Mouse (Mus musculus) right cerebral cortex, postnatal 10 days (tissue): Measurements from ENCODE around the gene Cgas.

Experiments used
- DNase-seq, 2 experiments: peaks; one replicate each; pipeline ENCODE4 v3.0.0; 2021; ENCODE audit warnings: low spot score in 2 of 2

The Cgas gene

DNA sequence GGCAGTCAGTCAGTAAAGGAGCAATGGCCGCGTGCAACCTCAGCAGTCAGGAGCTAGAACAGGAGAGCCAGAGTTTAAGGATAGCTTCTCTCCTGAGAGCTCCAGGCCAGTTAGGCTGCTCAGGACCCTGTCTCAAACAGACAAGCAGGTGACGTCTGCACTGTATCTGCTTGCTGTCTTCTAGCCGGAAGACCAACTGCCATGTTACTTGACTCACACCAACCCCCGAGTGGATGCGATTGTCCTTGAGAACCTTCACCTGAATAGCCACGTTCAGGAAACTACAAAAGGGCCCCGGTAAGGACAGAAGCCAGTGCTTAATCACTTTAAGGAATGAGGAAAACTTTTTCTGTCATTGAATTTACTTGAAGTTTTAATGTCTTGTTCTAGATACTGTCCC is 14.0 kb upstream of the Cgas start:
- DNase-seq: no peak

DNA sequence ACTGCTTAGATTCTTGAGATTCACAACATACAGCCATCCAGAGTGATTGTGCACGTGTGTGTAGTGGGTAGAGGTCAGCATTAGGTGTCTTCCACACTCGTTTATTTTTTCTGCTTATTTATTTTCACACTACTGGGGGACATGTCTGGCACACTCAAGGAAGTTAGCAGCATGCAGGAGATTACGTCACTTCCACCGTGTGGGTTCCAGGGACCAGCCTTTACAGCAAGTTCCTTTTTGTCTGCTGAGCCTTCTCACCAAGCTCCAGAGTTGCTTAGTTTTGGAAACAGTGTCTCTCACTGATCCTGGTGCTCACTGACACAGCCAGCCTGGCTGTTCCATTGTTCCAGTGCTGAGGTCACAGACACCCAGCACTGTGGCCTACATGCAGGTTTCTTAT is 8.3 kb upstream of the Cgas start:
- peak in 1 of 2 experiments; percentile 51 for DNase-seq

DNA sequence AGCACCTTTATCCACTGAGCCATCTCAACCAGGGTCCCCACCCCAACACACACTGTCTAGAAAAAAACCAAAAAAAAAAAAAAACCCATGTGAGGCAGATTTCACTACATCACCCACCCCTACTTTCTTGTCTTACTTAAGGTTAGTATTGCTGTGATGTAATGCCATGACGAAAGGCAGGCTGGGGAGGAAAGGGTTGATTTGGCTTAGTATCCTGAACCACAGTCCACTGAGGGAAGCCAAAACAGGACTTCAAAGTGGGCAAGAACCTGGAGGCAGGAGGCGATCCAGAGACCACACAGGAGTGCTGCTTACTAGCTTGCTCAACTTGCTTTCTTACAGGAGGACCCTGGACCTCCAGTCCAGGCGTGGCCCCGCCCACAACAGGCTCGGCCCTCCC is 7.4 kb upstream of the Cgas start:
- DNase-seq: no peak

DNA sequence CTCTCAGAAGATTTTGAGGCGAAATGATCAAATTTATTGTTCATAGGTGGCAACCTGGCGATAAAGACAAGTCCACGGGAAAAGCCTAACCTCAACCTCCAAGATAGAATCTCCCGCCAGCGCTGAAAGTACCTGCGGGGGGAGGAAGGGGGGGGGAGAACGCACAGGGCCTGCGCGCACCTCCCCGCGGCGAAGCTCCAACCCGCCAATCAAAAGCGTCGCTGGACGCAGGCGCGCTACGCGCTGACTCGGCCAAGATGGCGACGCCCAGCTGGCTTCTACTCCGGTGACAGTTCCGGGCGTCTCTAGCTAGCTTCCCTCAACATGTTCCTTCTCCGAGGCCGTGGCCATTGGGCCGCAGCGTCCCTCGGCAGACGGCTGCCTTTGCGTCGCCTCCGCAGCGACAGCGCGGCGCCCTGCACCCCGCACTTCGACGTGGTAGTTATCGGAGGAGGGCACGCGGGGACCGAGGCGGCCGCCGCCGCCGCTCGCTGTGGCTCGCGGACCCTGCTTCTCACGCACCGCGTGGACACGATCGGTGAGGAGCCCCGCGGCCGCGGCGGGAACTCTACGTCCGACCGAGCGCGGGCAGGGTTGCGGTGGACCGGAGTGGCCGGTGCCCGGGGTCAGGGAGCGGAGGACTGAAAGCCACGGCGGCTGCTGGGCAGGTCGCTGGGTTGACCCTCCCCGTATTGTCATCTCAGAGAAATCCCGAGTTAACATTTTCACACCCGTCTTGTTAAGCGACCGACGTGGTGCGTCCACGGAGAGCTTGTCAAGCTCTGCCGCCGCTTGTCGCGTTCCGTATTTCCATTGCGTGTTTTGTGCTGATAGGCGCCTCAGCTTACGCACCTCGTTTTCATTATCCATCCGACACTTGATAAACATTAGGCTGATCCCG is 5.2 kb upstream of the Cgas start, which contains the start of the genes Mto1 and Gm17324:
Gene Mto1 (plus strand): TSS at position 236 of the 901 bp plus-strand sequence.
Gene Gm17324 (minus strand): TSS at position 814 of the 901 bp plus-strand sequence.
- DNase-seq: peak; percentile 92 to 94

DNA sequence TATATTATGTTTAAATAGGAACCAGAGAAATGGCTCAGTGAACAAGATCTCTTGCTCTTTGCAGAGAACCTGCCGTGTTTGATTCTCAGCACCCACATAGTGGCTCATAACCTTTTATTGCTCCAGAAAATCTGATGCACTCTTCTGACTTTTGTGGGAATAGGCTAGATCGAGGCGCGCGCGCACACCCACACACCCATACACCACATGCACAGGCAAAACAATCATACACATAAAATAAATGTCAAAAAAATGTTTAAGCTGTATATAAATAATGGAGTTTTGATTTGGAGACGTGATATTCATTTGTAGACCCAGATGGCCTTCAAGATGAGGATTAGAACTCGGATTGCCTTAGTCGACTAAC is 4.6 kb upstream of the Cgas start:
- DNase-seq: no peak

DNA sequence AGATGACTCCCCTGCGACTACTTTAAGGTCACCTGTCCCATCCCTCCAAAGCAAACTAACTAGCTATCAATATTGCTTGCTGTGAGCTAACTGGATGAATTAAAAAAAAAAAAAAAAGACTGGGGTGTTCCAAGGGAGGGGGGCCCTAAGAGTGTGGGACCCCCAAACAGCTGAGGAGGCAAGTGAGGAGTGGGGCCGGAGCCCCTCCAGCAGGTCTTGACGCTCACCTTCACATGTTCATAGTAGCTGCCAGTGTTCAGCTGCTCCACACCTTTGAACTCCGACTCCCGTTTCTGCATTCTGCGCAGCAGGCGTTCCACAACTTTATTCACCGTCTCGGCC is 829 bp downstream of the Cgas start:
- DNase-seq: no peak

DNA sequence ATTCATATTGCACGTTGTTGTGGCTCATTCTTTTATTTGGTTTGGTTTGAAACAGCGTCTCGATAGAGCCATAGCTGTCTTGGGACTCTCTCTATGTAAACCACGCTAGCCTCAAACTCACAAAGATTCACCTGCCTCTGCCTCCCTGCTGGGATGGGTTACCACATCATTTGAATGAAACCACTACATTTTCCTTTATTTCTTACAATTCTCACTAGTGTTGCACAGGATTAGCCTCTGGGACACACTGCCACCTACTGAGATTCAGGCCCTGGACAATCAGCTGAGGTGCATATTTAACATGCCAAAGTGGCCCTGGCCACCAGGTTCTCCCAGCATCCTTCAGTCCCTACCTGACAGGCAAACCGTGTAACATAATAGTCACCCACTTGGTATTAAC is 3.6 kb downstream of the Cgas start:
- no peak for DNase-seq

DNA sequence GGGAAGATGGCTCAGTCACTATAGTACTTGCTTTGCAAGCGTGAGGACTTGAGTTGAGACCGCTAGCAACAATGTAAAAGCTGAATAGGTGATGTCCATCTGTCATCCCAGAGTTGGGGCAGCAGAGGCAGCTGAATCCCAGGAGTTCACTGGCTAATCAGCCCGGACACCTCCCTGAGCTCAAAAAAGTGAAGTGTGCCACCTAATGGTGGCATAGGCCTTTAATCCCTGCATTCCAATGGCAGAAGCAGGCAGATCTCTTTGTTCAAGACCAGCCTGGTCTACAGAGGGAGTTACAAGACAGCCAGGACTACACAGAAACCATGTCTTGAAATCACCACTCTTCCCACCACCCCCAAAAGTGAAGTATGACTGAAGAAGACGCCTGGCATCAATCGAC is 10.6 kb downstream of the Cgas start:
- no peak for DNase-seq

DNA sequence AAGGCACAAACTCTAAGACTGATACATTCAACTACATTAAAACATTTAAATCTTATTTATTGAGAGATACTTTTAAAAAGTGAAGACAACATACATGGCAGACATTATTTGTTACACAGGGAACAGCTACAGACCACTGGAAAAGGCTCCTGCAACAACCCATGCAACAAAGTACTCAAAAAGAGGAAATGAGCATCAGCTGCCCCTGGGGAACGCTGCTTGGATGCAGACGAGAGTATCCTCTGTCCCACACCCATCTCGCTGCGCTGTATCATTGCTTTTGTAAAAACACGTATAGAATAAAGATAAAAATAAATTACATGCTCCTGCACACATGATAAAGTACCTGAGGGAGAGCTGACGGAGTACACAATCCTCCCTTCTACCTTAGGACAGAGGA is 12.6 kb downstream of the Cgas start:
- DNase-seq: no peak

DNA sequence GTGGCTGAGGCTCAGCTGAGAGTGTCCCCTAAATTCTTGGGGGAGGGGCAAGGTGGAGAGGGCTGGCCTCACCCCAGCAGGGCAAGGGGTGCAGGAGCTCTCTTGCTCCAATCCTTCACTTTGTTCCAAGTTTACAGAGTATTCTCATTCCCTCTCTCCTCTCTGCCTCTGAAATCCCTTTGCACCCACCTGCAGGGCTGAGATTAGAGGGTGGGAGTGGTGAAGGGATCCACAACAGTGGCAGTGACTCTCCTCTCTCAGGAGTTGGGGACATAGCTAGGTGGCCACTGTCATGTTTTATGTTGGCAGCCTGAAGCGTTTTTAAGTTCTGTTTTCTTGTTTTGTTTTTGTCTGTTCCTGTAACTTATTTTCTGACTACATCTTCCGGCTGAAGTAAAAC is 13.5 kb downstream of the Cgas start:
- DNase-seq: no peak

DNA sequence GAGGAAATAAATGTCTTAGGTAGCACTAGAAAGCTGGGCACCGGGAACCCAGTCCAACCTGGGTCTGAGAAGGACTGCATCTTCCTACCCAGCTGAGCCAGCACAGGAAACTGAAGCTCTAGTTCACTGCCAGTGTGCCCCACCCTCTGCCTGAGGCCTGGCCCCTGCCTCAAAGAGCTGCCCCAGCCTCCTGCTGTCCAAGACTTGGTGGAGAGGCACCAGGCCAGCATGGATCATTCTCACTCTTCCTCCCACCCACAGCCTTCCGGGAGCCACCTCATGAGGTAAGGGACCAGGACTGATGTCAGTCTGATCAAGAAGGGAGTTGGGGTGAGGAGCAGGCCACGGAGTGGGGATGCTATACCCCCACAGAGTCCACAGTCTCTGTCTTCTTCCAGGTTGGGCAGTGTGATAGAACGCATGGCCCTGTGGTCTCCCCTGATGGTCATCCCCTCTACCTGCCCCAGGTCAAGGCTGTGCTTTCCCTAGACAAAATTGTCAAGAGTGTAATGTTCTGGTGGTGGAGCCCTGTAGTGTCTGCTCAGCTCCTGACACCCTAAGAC is 14.1 kb downstream of the Cgas start:
- no peak for DNase-seq

DNA sequence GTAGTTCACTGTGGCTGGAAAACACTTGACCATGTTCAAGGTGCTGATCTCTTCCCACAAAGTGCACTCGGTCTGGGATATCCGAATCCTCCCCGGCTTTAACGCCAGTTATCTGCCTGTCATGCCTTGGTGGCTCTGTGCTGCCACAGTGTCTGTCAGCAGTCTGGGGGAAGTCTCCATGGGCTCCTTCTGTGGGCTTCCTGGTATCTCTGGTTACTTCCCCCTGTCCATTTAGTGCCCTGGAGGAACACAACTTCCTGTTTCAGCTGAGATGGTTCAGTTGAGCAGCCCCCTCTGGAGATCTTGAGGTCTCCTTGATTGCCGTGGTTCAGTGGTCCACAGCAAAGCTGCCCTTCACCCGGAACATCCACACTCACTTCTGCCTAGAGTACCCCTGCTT is 14.9 kb downstream of the Cgas start:
- peak in 1 of 2 experiments; percentile 19 for DNase-seq

DNA sequence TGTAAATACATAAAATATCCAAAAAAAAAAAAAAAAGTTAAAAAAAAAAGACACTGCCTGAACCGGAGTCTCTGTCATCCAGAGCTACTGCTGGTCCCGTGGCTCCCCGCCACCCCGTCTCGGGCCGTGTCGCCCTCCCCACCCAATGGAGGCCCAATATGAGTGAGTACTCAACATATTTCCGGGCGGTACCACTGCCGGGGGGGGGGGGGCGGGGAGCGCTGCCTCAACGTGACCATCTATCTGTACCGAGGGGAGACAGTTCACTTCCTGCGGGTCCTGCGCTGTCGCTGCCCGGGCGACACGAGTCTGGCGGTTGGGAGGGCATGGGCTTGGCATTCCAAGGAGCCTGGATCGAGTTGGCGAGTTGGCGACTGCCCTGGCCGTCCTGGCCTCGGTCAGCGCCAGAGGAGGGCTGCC is 15.7 kb downstream of the Cgas start:
- DNase-seq: peak in 1 of 2 experiments; percentile 27

DNA sequence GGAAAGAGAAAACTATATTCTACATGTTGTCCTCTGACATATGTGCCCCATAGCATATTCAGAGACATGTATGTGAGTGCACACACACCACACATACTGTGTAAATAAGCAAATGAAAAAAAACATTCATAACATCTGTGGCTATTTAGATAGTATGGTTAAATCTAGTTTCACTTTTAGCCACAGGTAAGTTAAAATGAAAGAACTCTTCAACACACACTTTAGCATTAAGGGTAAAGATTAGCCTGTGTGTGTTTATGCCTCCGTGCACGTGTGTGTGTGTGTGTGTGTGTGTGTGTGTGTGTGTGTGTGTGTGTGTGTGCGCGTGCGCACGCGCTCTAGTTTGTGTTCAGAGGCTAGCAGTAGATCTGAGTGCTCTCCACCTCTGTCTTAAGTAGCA is 41.4 kb downstream of the Cgas start:
- DNase-seq: no peak

DNA sequence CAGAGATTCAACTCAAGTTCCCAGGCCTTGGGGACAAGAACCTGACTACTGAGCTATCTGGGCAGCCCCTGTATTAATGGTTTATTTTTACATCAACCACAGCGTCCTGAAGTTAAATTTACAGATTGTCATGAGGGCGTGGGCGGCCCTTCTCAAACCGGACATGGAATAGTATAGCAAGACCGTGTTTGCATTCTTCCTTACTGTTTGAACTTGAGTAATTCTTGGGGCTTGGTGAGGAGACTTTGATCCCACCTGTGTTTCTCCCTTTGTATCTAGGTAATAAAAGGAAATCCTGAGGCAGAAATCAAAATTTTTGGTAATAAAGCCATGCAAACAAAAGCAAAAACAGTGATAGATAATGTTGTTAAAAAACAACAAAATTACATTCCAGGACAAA is 42.5 kb downstream of the Cgas start:
- DNase-seq: no peak

DNA sequence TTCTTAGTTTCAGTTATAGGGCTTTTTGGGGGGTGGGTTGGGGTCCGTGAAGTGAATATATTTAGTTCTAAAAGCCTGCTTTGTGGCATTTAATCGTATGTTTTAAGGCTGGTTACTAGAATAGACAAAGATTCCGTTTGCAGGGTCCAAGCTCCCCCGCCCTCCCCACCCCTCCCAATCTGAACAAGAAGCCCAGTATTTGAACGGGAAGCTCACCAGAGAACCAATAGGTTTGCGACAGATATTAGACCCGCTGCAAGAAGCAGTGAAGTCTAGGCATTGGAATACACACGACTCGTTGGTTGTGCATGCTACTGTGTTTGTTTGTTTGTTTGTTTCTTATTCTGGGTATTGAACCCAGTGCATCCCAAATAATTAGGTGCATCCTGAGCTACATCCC is 46.5 kb downstream of the Cgas start:
- no peak for DNase-seq

DNA sequence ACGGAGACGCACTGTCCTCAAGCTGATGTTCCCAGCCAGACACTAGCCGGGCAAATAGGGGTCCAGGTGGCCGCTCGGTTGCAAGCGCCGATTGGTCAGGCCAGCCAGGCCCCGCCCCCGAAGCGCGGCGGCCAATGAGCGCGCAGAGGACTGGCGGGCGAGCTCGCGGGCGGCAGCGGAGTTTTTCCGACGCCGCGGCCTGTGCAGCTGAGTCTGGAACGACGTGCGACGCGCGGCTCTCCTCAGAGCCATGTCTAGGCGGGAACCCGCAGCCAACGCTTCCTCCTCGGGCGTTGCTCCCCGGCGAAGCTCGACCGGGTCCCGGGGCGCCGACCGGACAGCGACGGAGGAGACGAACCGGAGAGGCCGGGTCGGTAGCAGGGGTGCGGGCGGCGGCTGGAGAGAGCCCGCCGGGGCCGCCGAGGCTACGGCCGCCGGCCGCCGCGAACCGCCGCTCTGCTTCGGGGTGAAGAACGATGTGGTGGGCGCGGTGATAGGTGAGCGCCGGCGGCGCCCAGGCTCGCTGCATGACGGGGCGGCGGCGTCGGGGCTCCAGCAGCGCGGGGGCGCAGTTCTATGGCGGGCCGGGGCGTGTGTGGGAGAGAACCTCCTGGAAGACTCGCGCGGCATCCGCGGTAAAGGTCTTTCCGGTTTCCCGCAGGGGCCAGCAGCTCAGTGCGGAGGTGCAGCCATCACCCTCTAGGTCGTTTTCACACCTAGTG is 47.2 kb downstream of the Cgas start, which contains the start of gene Ddx43:
Gene Ddx43 (plus strand): TSS at position 148 of the 722 bp plus-strand sequence.
- DNase-seq: peak; percentile 54 to 58

DNA sequence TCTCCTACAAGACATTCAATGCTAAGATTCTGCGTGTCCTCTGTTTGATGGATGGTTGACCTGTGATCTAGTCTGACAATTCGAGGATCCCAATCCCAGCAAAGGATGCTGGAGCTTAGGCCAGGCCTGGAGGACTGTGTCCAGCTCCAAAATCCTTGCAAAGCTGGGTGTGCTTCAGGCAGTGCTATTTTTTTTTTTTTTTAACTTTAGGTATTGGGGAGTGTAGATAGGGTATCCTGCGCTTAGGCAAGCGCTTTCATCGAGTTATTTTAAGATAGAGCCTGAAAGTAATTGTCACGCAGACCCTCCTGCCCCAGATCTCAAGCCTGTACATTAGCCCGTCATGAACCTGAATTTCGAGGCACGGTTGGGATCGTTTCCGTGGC is 47.8 kb downstream of the Cgas start:
- DNase-seq: no peak

DNA sequence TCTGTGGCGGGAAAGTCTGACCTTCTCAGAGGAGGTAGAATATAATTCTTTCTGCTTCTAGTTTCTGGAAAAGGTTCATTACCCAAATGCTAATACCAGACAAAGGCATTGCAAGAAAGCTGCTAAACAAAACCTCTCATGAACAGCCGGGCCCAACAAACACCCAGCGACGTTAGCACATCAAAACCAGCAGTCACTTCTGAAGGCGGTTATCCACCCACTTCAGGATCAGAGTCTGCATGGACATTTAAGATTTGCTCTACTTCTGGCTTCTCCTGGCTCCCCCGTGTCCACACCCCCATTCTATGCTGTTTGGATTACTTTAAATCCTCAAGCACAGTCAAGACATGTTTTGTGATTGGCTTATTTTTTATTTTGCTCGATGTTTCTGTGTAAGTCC is 48.4 kb downstream of the Cgas start:
- DNase-seq: no peak

DNA sequence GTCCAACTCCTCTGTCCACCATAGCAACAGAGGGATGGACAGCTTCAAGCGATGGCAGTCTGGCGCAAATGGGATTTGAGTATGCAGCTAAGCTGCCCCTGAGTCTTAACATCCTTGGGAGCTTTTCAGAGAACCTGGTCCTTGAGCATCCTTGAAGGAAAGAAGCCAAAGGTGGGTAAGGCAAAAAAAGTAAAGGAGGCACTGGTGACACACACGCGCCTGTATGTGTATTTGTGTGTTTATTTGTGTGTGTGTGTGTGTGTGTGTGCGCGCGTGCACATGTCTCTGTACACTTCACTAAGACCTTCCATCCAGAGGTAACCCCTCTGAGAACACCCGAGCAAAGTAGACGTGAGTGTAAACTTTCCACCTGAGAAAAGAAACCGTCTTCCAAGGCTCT is 49.3 kb downstream of the Cgas start:
- no peak for DNase-seq

DNA sequence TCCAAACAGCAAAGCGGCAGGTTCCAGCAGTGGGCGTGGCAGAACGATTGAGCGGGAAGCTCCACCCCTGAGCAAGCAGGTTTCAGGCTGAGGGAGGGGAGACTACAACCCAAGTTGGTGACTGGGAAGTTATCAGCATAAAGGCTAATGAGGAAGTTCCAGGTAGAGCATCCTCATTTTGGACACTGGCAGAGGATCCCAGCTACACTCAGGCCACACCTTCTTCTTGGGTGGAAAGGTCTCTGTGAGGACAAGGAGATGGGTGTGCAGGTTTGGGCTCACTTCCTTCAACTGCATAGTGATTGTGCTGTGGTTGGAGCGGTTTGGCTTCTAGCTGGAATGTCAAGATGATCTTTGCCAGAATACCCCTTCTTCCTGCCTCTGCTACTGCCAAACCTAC is 53.1 kb downstream of the Cgas start:
- no peak for DNase-seq

DNA sequence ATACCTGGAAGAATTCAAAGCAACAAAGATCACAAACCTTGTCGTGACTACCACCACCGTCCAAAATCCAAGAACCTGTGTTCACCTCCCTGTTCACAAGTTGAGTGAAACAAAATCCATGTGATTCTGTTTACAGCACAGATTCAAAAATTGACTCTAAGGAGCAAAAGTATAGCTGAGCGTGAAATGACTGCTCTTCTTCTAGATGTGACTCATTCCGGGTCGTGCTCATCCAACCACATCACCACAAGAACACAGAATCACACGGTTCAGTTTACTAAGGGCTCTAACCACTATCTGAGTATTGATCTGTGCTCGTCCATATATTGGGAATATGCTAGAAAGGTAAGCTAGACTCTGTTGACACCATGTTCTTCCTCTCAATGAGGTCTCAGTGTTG is 56.1 kb downstream of the Cgas start:
- DNase-seq: no peak

DNA sequence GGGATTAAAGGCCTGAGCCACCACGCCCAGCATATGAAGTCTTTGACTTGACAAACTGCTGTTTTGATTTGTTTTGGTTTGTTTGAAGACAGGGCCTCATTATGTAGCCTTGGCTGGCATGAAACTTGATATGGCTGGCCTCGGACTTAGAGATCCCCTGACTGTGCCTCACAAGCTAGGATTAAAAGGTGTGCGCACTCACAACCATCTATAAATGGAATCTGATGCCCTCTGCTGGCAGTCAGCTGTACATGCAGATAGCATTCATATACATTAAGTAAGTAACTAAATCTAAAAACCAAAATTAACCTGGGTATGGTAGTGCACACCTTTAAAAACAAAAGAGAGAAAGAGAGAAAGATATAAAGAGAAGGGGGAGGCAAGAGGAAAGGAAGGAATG is 57.1 kb downstream of the Cgas start:
- DNase-seq: no peak
